Comparison of ENCODE assay signal across 10 mouse cellular contexts in the genomic region with DNA sequence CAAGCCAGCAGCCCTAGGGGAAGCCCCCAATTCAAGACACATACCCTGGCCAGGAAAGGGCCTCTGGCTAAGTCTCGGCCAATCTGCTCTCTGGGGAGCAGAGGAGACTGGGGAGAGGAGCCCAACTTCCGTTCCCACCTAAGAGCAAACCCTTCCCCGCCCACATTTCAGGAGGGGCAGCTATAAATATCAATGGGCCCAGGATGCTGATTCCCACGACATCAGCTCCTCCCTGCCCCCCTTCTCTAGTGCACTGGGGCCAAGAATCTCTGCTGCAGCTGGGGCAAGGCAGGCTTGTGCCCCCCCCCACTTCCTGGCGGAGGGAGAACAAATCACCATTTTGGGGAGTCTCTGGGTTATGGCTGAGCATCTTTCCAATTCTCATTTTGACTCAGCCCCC. TPM values are rescaled to one million over a fixed set of nuclear protein-coding genes. Genes with fewer than 3 reads are reported as not detected.
DNase-seq lines count a peak whose midpoint lies in the region; ATAC-seq and TF ChIP-seq lines count a peak whose summit lies in the region.
"Had no signal": no experiment of that assay in that cellular context is flagged by ENCODE, and none has a peak within 500 bp of the region (broad histone marks: within the 10 kb centered on the region; RNA-seq: fewer than 3 reads in every experiment).

No protein-coding gene starts in this region.

- H3K36me3 ChIP-seq in heart, embryonic 12.5 days: peaks cover 10% of the 10 kb centered on the region
- peaks cover 18% of the 10 kb centered on the region for H3K36me3 ChIP-seq in limb, embryonic 13.5 days
- H3K36me3 ChIP-seq in stomach, embryonic 16.5 days (ENCODE audit: control insufficient read depth, insufficient read depth, low read length): no peaks in the 10 kb centered on the region
- H3K36me3 ChIP-seq: forebrain, embryonic 12.5 days had no signal

- peaks cover 87% of the 10 kb centered on the region for H3K4me1 ChIP-seq in heart, embryonic 12.5 days (replicated peaks)
- peaks cover 85% of the 10 kb centered on the region for H3K4me1 ChIP-seq in limb, embryonic 13.5 days
- H3K4me1 ChIP-seq in stomach, embryonic 16.5 days (ENCODE audit: control insufficient read depth, insufficient read depth, low read length): peaks cover 75% of the 10 kb centered on the region

- intact Hi-C loops in left cerebral cortex, adult 2 months (cut with DNase I): no loop called here

- 28% methylated on average over 5 of the region's 5 CpGs for WGBS in heart, embryonic 12.5 days
- WGBS in limb, embryonic 13.5 days: 30% methylated on average over 5 of the region's 5 CpGs
- 33% methylated on average over 5 of the region's 5 CpGs for WGBS in stomach, embryonic 16.5 days

- peak overlapping the region; percentile 28 for H3K4me2 ChIP-seq in heart, embryonic 12.5 days
- no peak overlapping the region for H3K4me2 ChIP-seq in limb, embryonic 13.5 days (replicated peaks)
- 0 out of 2 replicates have a peak overlapping the region, but pooled peaks have one; percentile 7 for H3K4me2 ChIP-seq in stomach, embryonic 16.5 days (ENCODE audit: low read depth, low read length)
- H3K4me2 ChIP-seq: forebrain, embryonic 12.5 days had no signal

- peak overlapping the region; percentile 56 for H3K27ac ChIP-seq in left cerebral cortex, adult 2 months
- H3K27ac ChIP-seq in heart, embryonic 12.5 days (ENCODE audit: poor library complexity, severe bottlenecking): peak overlapping the region; percentile 75
- peak overlapping the region; percentile 4; the same call in 1 of the 2 replicates for H3K27ac ChIP-seq in limb, embryonic 13.5 days
- peak overlapping the region; percentile 71 for H3K27ac ChIP-seq in stomach, embryonic 16.5 days (ENCODE audit: low read length)
- H3K27ac ChIP-seq: forebrain, embryonic 12.5 days had no signal

- peak; percentile 16; the same call in 1 of the 2 replicates for ATAC-seq in heart, embryonic 12.5 days (ENCODE audit: insufficient number of reproducible peaks, low FRiP score)
- no peak for ATAC-seq in limb, embryonic 13.5 days (ENCODE audit: low FRiP score, low read depth)
- peak; percentile 25; the same call in 1 of the 2 replicates for ATAC-seq in stomach, embryonic 16.5 days (ENCODE audit: insufficient read depth, low FRiP score)
- no peak for ATAC-seq in activated CD4-positive, CD25-positive, alpha-beta regulatory T cell, adult 4 months
- ATAC-seq: midbrain, embryonic 16.5 days had no signal

- H3K9ac ChIP-seq in heart, embryonic 12.5 days: no peak overlapping the region
- no peak overlapping the region for H3K9ac ChIP-seq in limb, embryonic 13.5 days
- no peak overlapping the region; the same call in 1 of the 2 replicates for H3K9ac ChIP-seq in stomach, embryonic 16.5 days (ENCODE audit: low read length)
- H3K9ac ChIP-seq: forebrain, embryonic 12.5 days had no signal

- no peaks in the 10 kb centered on the region for H3K27me3 ChIP-seq in heart, embryonic 12.5 days (replicated peaks)
- no peaks in the 10 kb centered on the region for H3K27me3 ChIP-seq in limb, embryonic 13.5 days
- H3K27me3 ChIP-seq in stomach, embryonic 16.5 days (ENCODE audit: control insufficient read depth, insufficient read depth, low read length): no peaks in the 10 kb centered on the region

- no peak for TF ChIP-seq CTCF in left cerebral cortex, adult 2 months (IDR thresholded peaks at IDR 0.05)

- H3K4me3 ChIP-seq in left cerebral cortex, adult 2 months: no peak overlapping the region
- H3K4me3 ChIP-seq in heart, embryonic 12.5 days: no peak overlapping the region
- no peak overlapping the region for H3K4me3 ChIP-seq in limb, embryonic 13.5 days
- no peak overlapping the region for H3K4me3 ChIP-seq in stomach, embryonic 16.5 days (replicated peaks; ENCODE audit: low read length)
- H3K4me3 ChIP-seq: forebrain, embryonic 12.5 days had no signal

- no peaks in the 10 kb centered on the region for H3K9me3 ChIP-seq in heart, embryonic 12.5 days (replicated peaks)
- H3K9me3 ChIP-seq in limb, embryonic 13.5 days: no peaks in the 10 kb centered on the region
- H3K9me3 ChIP-seq in stomach, embryonic 16.5 days (replicated peaks; ENCODE audit: control insufficient read depth, low read length): no peaks in the 10 kb centered on the region
- H3K9me3 ChIP-seq: forebrain, embryonic 12.5 days had no signal

- no peak for DNase-seq in left cerebral cortex, adult 2 months (ENCODE audit: extremely low spot score in 1 of 2, low spot score in 2 of 2)
- no peak for DNase-seq in left cerebral cortex, adult 18-20 months (ENCODE audit: low spot score in 2 of 2)
- DNase-seq in frontal cortex, postnatal 25 days (ENCODE audit: low spot score in 2 of 2): no peak
- no peak for DNase-seq in urinary bladder, postnatal 10 days (ENCODE audit: low spot score)

RNA-seq across cellular contexts. Expression of a gene that starts 6.4 kb away (rescaled TPM):
- 10 to 100 TPM; 15.2 to 15.9 TPM for total RNA-seq in left cerebral cortex, adult 2 months (2021)
- total RNA-seq in left cerebral cortex, adult 18-20 months (2021): 10 to 100 TPM; 11.1 to 12.9 TPM
- 32.5 and 35.9 TPM in 2 replicates for polyA plus RNA-seq in heart, embryonic 12.5 days (2016; fragmentation: Nextera tagmentation; extraction: Ambion mirVana)
- polyA plus RNA-seq in limb, embryonic 13.5 days (2015; fragmentation: Nextera tagmentation; extraction: Ambion mirVana): 38.3 and 41.1 TPM in 2 replicates
- polyA plus RNA-seq in stomach, embryonic 16.5 days (2015; fragmentation: Nextera tagmentation; extraction: Ambion mirVana): 24.0 and 28.1 TPM in 2 replicates
- under 1 TPM in 1 of 2 experiments, not detected in 1; 0.33 TPM for polyA plus RNA-seq in activated CD4-positive, CD25-positive, alpha-beta regulatory T cell, adult 4 months (2017; shearing (Covaris generic))

RNA-seq across cellular contexts. Expression of a gene that starts 6.7 kb away (rescaled TPM):
- total RNA-seq in left cerebral cortex, adult 2 months (2021): not detected
- total RNA-seq in left cerebral cortex, adult 18-20 months (2021): not detected
- 0.84 and 1.5 TPM in 2 replicates for polyA plus RNA-seq in heart, embryonic 12.5 days (2016; fragmentation: Nextera tagmentation; extraction: Ambion mirVana)
- polyA plus RNA-seq in limb, embryonic 13.5 days (2015; fragmentation: Nextera tagmentation; extraction: Ambion mirVana): 0.27 and 0.94 TPM in 2 replicates
- polyA plus RNA-seq in stomach, embryonic 16.5 days (2015; fragmentation: Nextera tagmentation; extraction: Ambion mirVana): 1.2 and 1.3 TPM in 2 replicates
- polyA plus RNA-seq in activated CD4-positive, CD25-positive, alpha-beta regulatory T cell, adult 4 months (2017; shearing (Covaris generic)): not detected
- polyA plus RNA-seq: forebrain, embryonic 12.5 days; midbrain, embryonic 16.5 days had no signal

RNA-seq across cellular contexts. Expression of a gene that starts 57.0 kb away (rescaled TPM):
- total RNA-seq in left cerebral cortex, adult 2 months (2021): 1 to 10 TPM; 5.8 to 7.3 TPM
- total RNA-seq in left cerebral cortex, adult 18-20 months (2021): 1 to 10 TPM; 6.8 to 7.4 TPM
- 10.2 and 10.5 TPM in 2 replicates for polyA plus RNA-seq in heart, embryonic 12.5 days (2016; fragmentation: Nextera tagmentation; extraction: Ambion mirVana)
- polyA plus RNA-seq in limb, embryonic 13.5 days (2015; fragmentation: Nextera tagmentation; extraction: Ambion mirVana): 12.0 and 13.1 TPM in 2 replicates
- polyA plus RNA-seq in stomach, embryonic 16.5 days (2015; fragmentation: Nextera tagmentation; extraction: Ambion mirVana): 12.9 and 13.1 TPM in 2 replicates
- polyA plus RNA-seq in activated CD4-positive, CD25-positive, alpha-beta regulatory T cell, adult 4 months (2017; shearing (Covaris generic)): 1 to 10 TPM; 3.1 to 5.2 TPM

Comparison
In these comparisons a context has a peak if more than half of its experiments do, and no peak if none do; other contexts are left out.
1. H3K27ac ChIP-seq: peak in every context shown above with its lines; median percentile 75 in heart, embryonic 12.5 days; 71 in stomach, embryonic 16.5 days; 56 in left cerebral cortex, adult 2 months; 4 in limb, embryonic 13.5 days.
2. ATAC-seq: peak in heart, embryonic 12.5 days (single experiment) and stomach, embryonic 16.5 days (single experiment); none in limb, embryonic 13.5 days (single experiment) and activated CD4-positive, CD25-positive, alpha-beta regulatory T cell, adult 4 months (single experiment).
3. RNA of a gene that starts 6.4 kb away (polyA plus RNA-seq): 38.3 to 41.1 TPM in limb, embryonic 13.5 days, 32.5 to 35.9 TPM in heart, embryonic 12.5 days and 24.0 to 28.1 TPM in stomach, embryonic 16.5 days; 0.33 TPM in activated CD4-positive, CD25-positive, alpha-beta regulatory T cell, adult 4 months; every median in the first group is over 10 times any median in the second.